Mouse (Mus musculus): ENCODE measurements around the gene Gk2. TPM values are rescaled to one million over a fixed set of nuclear protein-coding genes. Genes with fewer than 3 reads are reported as not detected.
A peak's percentile ranks its signal among the peaks of the same experiment; 100 is the strongest.

Gk2 gene
- total RNA-seq (2017): 0.35 TPM in 1 of 2 replicates, not detected in the other

- no peak for ATAC-seq (ENCODE audit: extremely low read depth, insufficient number of reproducible peaks, low FRiP score, poor library complexity, severe bottlenecking)
Observed at GRCm38 (mm10) chr5:97456816-97457215, at the start of gene Gk2. TSS of gene Gk2 (minus strand) at chr5:97457021.

- no peak for ATAC-seq (ENCODE audit: extremely low read depth, insufficient number of reproducible peaks, low FRiP score, poor library complexity, severe bottlenecking)
Observed at GRCm38 (mm10) chr5:97498041-97498440, 41.2 kb upstream of the Gk2 start.

GRCm38 (mm10) chr5:97495488-97496092, 38.8 kb upstream of the Gk2 start:
- no peak for ATAC-seq (ENCODE audit: extremely low read depth, insufficient number of reproducible peaks, low FRiP score, poor library complexity, severe bottlenecking)

GRCm38 (mm10) chr5:97493421-97493820, 36.6 kb upstream of the Gk2 start:
- no peak for ATAC-seq (ENCODE audit: extremely low read depth, insufficient number of reproducible peaks, low FRiP score, poor library complexity, severe bottlenecking)

- no peak for ATAC-seq (ENCODE audit: extremely low read depth, insufficient number of reproducible peaks, low FRiP score, poor library complexity, severe bottlenecking)
Observed at GRCm38 (mm10) chr5:97486141-97486540, 29.3 kb upstream of the Gk2 start.

- no peak for ATAC-seq (ENCODE audit: extremely low read depth, insufficient number of reproducible peaks, low FRiP score, poor library complexity, severe bottlenecking)
Observed at GRCm38 (mm10) chr5:97479991-97480390, 23.2 kb upstream of the Gk2 start.

GRCm38 (mm10) chr5:97467246-97467645, 10.4 kb upstream of the Gk2 start:
- ATAC-seq (ENCODE audit: extremely low read depth, insufficient number of reproducible peaks, low FRiP score, poor library complexity, severe bottlenecking): no peak

GRCm38 (mm10) chr5:97466430-97467158, 9.8 kb upstream of the Gk2 start:
- no peak for ATAC-seq (ENCODE audit: extremely low read depth, insufficient number of reproducible peaks, low FRiP score, poor library complexity, severe bottlenecking)

GRCm38 (mm10) chr5:97465956-97466355, 9.1 kb upstream of the Gk2 start:
- no peak for ATAC-seq (ENCODE audit: extremely low read depth, insufficient number of reproducible peaks, low FRiP score, poor library complexity, severe bottlenecking)

GRCm38 (mm10) chr5:97462856-97463255, 6.0 kb upstream of the Gk2 start:
- no peak for ATAC-seq (ENCODE audit: extremely low read depth, insufficient number of reproducible peaks, low FRiP score, poor library complexity, severe bottlenecking)

GRCm38 (mm10) chr5:97451451-97451850, 5.4 kb downstream of the Gk2 start:
- ATAC-seq (ENCODE audit: extremely low read depth, insufficient number of reproducible peaks, low FRiP score, poor library complexity, severe bottlenecking): no peak

- no peak for ATAC-seq (ENCODE audit: extremely low read depth, insufficient number of reproducible peaks, low FRiP score, poor library complexity, severe bottlenecking)
Observed at GRCm38 (mm10) chr5:97444191-97444590, 12.6 kb downstream of the Gk2 start.

- ATAC-seq (ENCODE audit: extremely low read depth, insufficient number of reproducible peaks, low FRiP score, poor library complexity, severe bottlenecking): no peak
Observed at GRCm38 (mm10) chr5:97432512-97432911, 24.3 kb downstream of the Gk2 start.

GRCm38 (mm10) chr5:97429976-97430375, 26.8 kb downstream of the Gk2 start:
- ATAC-seq (ENCODE audit: extremely low read depth, insufficient number of reproducible peaks, low FRiP score, poor library complexity, severe bottlenecking): no peak

GRCm38 (mm10) chr5:97421669-97422068, 35.2 kb downstream of the Gk2 start:
- no peak for ATAC-seq (ENCODE audit: extremely low read depth, insufficient number of reproducible peaks, low FRiP score, poor library complexity, severe bottlenecking)

GRCm38 (mm10) chr5:97417185-97417584, 39.6 kb downstream of the Gk2 start:
- no peak for ATAC-seq (ENCODE audit: extremely low read depth, insufficient number of reproducible peaks, low FRiP score, poor library complexity, severe bottlenecking)

GRCm38 (mm10) chr5:97415837-97416236, 41.0 kb downstream of the Gk2 start:
- 0 out of 2 replicates have a peak, but pooled peaks have one; percentile 23 for ATAC-seq (ENCODE audit: extremely low read depth, insufficient number of reproducible peaks, low FRiP score, poor library complexity, severe bottlenecking)

GRCm38 (mm10) chr5:97413716-97414115, 43.1 kb downstream of the Gk2 start:
- no peak for ATAC-seq (ENCODE audit: extremely low read depth, insufficient number of reproducible peaks, low FRiP score, poor library complexity, severe bottlenecking)

- no peak for ATAC-seq (ENCODE audit: extremely low read depth, insufficient number of reproducible peaks, low FRiP score, poor library complexity, severe bottlenecking)
Observed at GRCm38 (mm10) chr5:97410190-97410589, 46.6 kb downstream of the Gk2 start.

GRCm38 (mm10) chr5:97409234-97409704, 47.6 kb downstream of the Gk2 start:
- ATAC-seq (ENCODE audit: extremely low read depth, insufficient number of reproducible peaks, low FRiP score, poor library complexity, severe bottlenecking): no peak
